In the genomic region with DNA sequence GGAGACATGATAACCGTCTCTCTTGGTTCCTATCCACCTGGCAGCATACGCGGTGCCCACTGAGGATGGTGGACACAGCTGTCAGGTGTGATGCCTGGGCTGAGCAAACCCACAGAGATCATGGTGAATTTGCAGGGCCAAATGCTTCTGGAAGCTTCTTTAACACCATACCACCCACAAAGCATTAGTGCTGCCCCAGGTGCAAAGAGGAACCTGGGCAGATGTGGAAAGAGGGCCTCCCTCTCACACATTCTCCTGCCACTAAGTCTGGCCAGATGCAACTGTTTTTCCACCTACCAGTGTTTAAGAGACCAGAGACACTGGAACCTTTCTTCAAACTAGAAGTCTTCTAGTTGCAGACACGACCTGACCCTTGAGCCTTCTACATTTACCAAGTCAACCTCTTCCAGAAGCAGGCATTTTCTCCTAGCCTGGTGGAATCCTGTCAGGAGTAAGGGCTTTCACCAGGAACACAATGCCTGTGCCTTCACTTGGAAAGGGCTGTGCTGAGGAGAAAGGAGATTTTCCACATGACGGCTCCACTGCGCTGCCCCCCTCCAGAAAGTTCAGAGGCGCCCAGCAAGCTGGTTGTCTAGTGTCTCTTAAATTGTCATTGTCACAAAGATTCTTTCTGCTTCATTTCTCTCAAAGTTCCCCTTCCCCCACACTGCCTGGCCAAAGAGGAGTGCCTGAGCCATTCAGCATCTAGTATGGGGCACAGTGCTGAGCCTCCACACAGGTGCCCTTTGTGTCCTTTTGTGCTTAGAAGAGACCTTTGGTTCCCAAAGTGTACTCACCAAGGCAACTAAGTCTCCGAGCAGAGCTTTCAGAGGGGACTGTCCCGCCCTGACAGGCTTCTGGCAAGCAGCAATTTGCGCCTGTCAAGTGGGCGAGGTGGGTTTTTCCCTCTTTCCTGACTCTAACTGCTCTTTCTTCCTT, we compare ENCODE assay signal across 11 mouse cellular contexts. TPM values are rescaled to one million over a fixed set of nuclear protein-coding genes. Genes with fewer than 3 reads are reported as not detected.
DNase-seq lines count a peak whose midpoint lies in the region; ATAC-seq and TF ChIP-seq lines count a peak whose summit lies in the region.
"Had no signal": no experiment of that assay in that cellular context is flagged by ENCODE, and none has a peak within 500 bp of the region (broad histone marks: within the 10 kb centered on the region; RNA-seq: fewer than 3 reads in every experiment).

No protein-coding gene starts in this region.

- 46% methylated on average over 11 of the region's 11 CpGs for WGBS in hindbrain, embryonic 10.5 days
- 44% methylated on average over 11 of the region's 11 CpGs for WGBS in hindbrain, embryonic 13.5 days

- no peak; the same call in none of the 2 replicates for TF ChIP-seq RAD21 in CH12.LX (IDR thresholded peaks at IDR 0.05; ENCODE audit: low read depth, low read length)

- intact Hi-C loops in left cerebral cortex, postnatal 25 days (cut with DNase I), result no loop called here

- H3K4me3 ChIP-seq in hindbrain, embryonic 10.5 days, result no peak overlapping the region
- no peak overlapping the region for H3K4me3 ChIP-seq in hindbrain, embryonic 13.5 days
- no peak overlapping the region for H3K4me3 ChIP-seq in CH12.LX (replicated peaks in 1 of 3; ENCODE audit: low read depth in 2 of 3, low read length in 2 of 3, poor library complexity in 1 of 3)
- H3K4me3 ChIP-seq: heart, embryonic 15.5 days; lung, embryonic 15.5 days had no signal

- DNase-seq in hindbrain, embryonic 10.5 days (ENCODE audit: low spot score), result peak; percentile 73
- DNase-seq in CH12.LX (ENCODE audit: extremely low read depth), result peak; percentile 91
- DNase-seq in kidney, adult 18-20 months, result peak; percentile 31
- DNase-seq in naive thymus-derived CD4-positive, alpha-beta T cell, adult 2 months (ENCODE audit: low read depth), result peak; percentile 57
- no peak for DNase-seq in adrenal gland, postnatal 14 days
- no peak for DNase-seq in adrenal gland, adult (ENCODE audit: inconsistent age in 2 of 2, low spot score in 1 of 2)
- DNase-seq in left cerebral cortex, postnatal 25 days (ENCODE audit: low spot score in 2 of 2), result no peak
- DNase-seq: cerebellum, adult 9-11 months had no signal

- dilution Hi-C loops in CH12.LX (cut with MboI; ENCODE audit: extremely low pct_ligation_motif_present, extremely low pct_unique_long_range_greater_than_20kb, low sequenced_read_pairs), result no loop called here

- no peaks in the 10 kb centered on the region for H3K79me2 ChIP-seq in CH12.LX (replicated peaks; ENCODE audit: control insufficient read depth, extremely low read depth, insufficient read depth, poor library complexity, severe bottlenecking)

- no peak for TF ChIP-seq POLR2A in CH12.LX (IDR thresholded peaks at IDR 0.05; ENCODE audit: low read depth, low read length)

- no peaks in the 10 kb centered on the region for H3K27me3 ChIP-seq in hindbrain, embryonic 10.5 days (ENCODE audit: insufficient read depth, poor library complexity, severe bottlenecking)
- H3K27me3 ChIP-seq in hindbrain, embryonic 13.5 days, result no peaks in the 10 kb centered on the region
- no peaks in the 10 kb centered on the region for H3K27me3 ChIP-seq in CH12.LX (replicated peaks)
- H3K27me3 ChIP-seq: heart, embryonic 15.5 days; lung, embryonic 15.5 days had no signal

- H3K4me1 ChIP-seq in hindbrain, embryonic 10.5 days (replicated peaks), result peaks cover 41% of the 10 kb centered on the region
- peaks cover 21% of the 10 kb centered on the region for H3K4me1 ChIP-seq in hindbrain, embryonic 13.5 days (replicated peaks)
- H3K4me1 ChIP-seq in CH12.LX (ENCODE audit: control insufficient read depth in 1 of 2, insufficient read depth in 2 of 2), result peaks cover 47 to 78% of the 10 kb centered on the region in 2 experiments
- H3K4me1 ChIP-seq: lung, embryonic 15.5 days had no signal

- no peak overlapping the region for H3K9ac ChIP-seq in hindbrain, embryonic 13.5 days
- H3K9ac ChIP-seq in CH12.LX (ENCODE audit: insufficient read depth, low read depth), result no peak overlapping the region
- H3K9ac ChIP-seq: heart, embryonic 15.5 days; lung, embryonic 15.5 days had no signal

- H3K4me2 ChIP-seq in hindbrain, embryonic 13.5 days, result no peak overlapping the region
- H3K4me2 ChIP-seq in CH12.LX (ENCODE audit: insufficient read depth, low read depth, poor library complexity, severe bottlenecking), result peak overlapping the region; percentile 46
- H3K4me2 ChIP-seq: heart, embryonic 15.5 days; lung, embryonic 15.5 days had no signal

- no peak for ATAC-seq in hindbrain, embryonic 13.5 days (ENCODE audit: low FRiP score)

- no peak for TF ChIP-seq CTCF in CH12.LX (conservative IDR thresholded peaks at IDR 0.05 in 1 of 2, IDR thresholded peaks at IDR 0.05 in 1 of 2; ENCODE audit: low read depth in 2 of 2, low read length in 2 of 2)

- H3K9me3 ChIP-seq in hindbrain, embryonic 10.5 days, result no peaks in the 10 kb centered on the region
- H3K9me3 ChIP-seq in hindbrain, embryonic 13.5 days, result no peaks in the 10 kb centered on the region
- peaks cover 10% of the 10 kb centered on the region for H3K9me3 ChIP-seq in CH12.LX (replicated peaks; ENCODE audit: low read length)
- H3K9me3 ChIP-seq: heart, embryonic 15.5 days; lung, embryonic 15.5 days had no signal

- in situ Hi-C loops in CH12.LX (cut with MboI; ENCODE audit: low pct_ligation_motif_present, low pct_unique_long_range_greater_than_20kb, low sequenced_read_pairs), result loop anchor here (25.0 kb wide), 1 partner anchor 204 kb away; no protein-coding TSS in a partner anchor

- H3K36me3 ChIP-seq in hindbrain, embryonic 10.5 days, result no peaks in the 10 kb centered on the region
- no peaks in the 10 kb centered on the region for H3K36me3 ChIP-seq in hindbrain, embryonic 13.5 days
- H3K36me3 ChIP-seq in CH12.LX (replicated peaks in 1 of 2; ENCODE audit: control insufficient read depth in 1 of 2, insufficient read depth in 1 of 2, low read length in 1 of 2), result no peaks in the 10 kb centered on the region
- H3K36me3 ChIP-seq: heart, embryonic 15.5 days; lung, embryonic 15.5 days had no signal

- peak; percentile 75 for TF ChIP-seq EP300 in CH12.LX (IDR thresholded peaks at IDR 0.05; ENCODE audit: low read length)

- H3K27ac ChIP-seq in hindbrain, embryonic 10.5 days, result peak overlapping the region; percentile 79
- no peak overlapping the region for H3K27ac ChIP-seq in hindbrain, embryonic 13.5 days
- peak overlapping the region; percentile 82 for H3K27ac ChIP-seq in CH12.LX (ENCODE audit: insufficient read depth, low read depth)
- H3K27ac ChIP-seq: heart, embryonic 15.5 days; lung, embryonic 15.5 days had no signal

TF ChIP-seq in CH12.LX, 34 proteins besides CTCF, POLR2A, EP300 and RAD21 (continues in another document):
- TF ChIP-seq MAFK (IDR thresholded peaks at IDR 0.05; ENCODE audit: insufficient replicate concordance, low read length), result no peak; the same call in 1 of the 2 replicates
- TF ChIP-seq USF1 (IDR thresholded peaks at IDR 0.05; ENCODE audit: low read depth, low read length), result no peak
- peak; percentile 56 for TF ChIP-seq NRF1 (IDR thresholded peaks at IDR 0.05; ENCODE audit: low read depth, low read length)
- peak; percentile 33; the same call in 1 of the 2 replicates for TF ChIP-seq TBP (conservative IDR thresholded peaks at IDR 0.05; ENCODE audit: low read depth, low read length)
- no peak for TF ChIP-seq ZC3H11A (IDR thresholded peaks at IDR 0.05; ENCODE audit: low read depth, low read length)
- peak; percentile 8; the same call in 1 of the 2 replicates for TF ChIP-seq MYC (IDR thresholded peaks at IDR 0.05; ENCODE audit: low read depth, low read length)
- TF ChIP-seq RCOR1 (conservative IDR thresholded peaks at IDR 0.05; ENCODE audit: low read depth, low read length), result no peak; the same call in 1 of the 2 replicates
- TF ChIP-seq IRF4 (IDR thresholded peaks at IDR 0.05; ENCODE audit: low read depth, low read length), result peak; percentile 40; the same call in 1 of the 2 replicates
- TF ChIP-seq SMC3 (IDR thresholded peaks at IDR 0.05; ENCODE audit: low read depth, low read length), result no peak; the same call in none of the 2 replicates
- no peak for TF ChIP-seq PAX5 (IDR thresholded peaks at IDR 0.05; ENCODE audit: low read length)
- TF ChIP-seq HCFC1 (IDR thresholded peaks at IDR 0.05; ENCODE audit: low read depth, low read length), result no peak
- TF ChIP-seq NELFE (IDR thresholded peaks at IDR 0.05; ENCODE audit: low read depth, low read length), result no peak
- peak; percentile 99 for TF ChIP-seq TCF12 (IDR thresholded peaks at IDR 0.05; ENCODE audit: low read depth, low read length)
- TF ChIP-seq ZKSCAN1 (IDR thresholded peaks at IDR 0.05; ENCODE audit: borderline replicate concordance, low read depth, low read length), result no peak
- peak; percentile 47; the same call in 1 of the 2 replicates for TF ChIP-seq ZMIZ1 (IDR thresholded peaks at IDR 0.05; ENCODE audit: low read depth, low read length)
- TF ChIP-seq MAZ (IDR thresholded peaks at IDR 0.05; ENCODE audit: low read depth, low read length), result 0 out of 2 replicates have a peak, but pooled peaks have one; percentile 22
- no peak for TF ChIP-seq CHD1 (IDR thresholded peaks at IDR 0.05; ENCODE audit: low read depth, low read length)
- no peak for TF ChIP-seq ZNF384 (IDR thresholded peaks at IDR 0.05; ENCODE audit: low read depth, low read length)
- TF ChIP-seq MXI1 (IDR thresholded peaks at IDR 0.05; ENCODE audit: low read depth, low read length), result 0 out of 2 replicates have a peak, but pooled peaks have one; percentile 54
- peak; percentile 64 for TF ChIP-seq BHLHE40 (IDR thresholded peaks at IDR 0.05; ENCODE audit: low read depth, low read length)
- TF ChIP-seq MAX (IDR thresholded peaks at IDR 0.05; ENCODE audit: low read length), result peak; percentile 6; the same call in 1 of the 2 replicates
- no peak for TF ChIP-seq JUN (IDR thresholded peaks at IDR 0.05; ENCODE audit: insufficient read depth, low read depth, low read length)
- TF ChIP-seq E2F4 (IDR thresholded peaks at IDR 0.05; ENCODE audit: insufficient replicate concordance, low read depth, low read length), result no peak
- TF ChIP-seq CHD2 (IDR thresholded peaks at IDR 0.05; ENCODE audit: low read length), result peak; percentile 68
- no peak for TF ChIP-seq KAT2A (IDR thresholded peaks at IDR 0.05; ENCODE audit: insufficient replicate concordance, low read length)
- peak; percentile 71 for TF ChIP-seq MEF2A (IDR thresholded peaks at IDR 0.05; ENCODE audit: borderline replicate concordance, low read depth, low read length)
- no peak for TF ChIP-seq SIN3A (IDR thresholded peaks at IDR 0.05; ENCODE audit: low read length)

RNA-seq across cellular contexts. Expression of a gene that starts 34.1 kb away (rescaled TPM):
- polyA plus RNA-seq in hindbrain, embryonic 10.5 days (2016; fragmentation: Nextera tagmentation; extraction: Ambion mirVana), result 26.2 and 27.4 TPM in 2 replicates
- 17.9 and 18.0 TPM in 2 replicates for polyA plus RNA-seq in hindbrain, embryonic 13.5 days (2015; fragmentation: Nextera tagmentation; extraction: Ambion mirVana)
- 7.8 and 9.9 TPM in 2 replicates for total RNA-seq in CH12.LX (2012; rRNA removed)
- 10.2 and 11.6 TPM in 2 replicates for total RNA-seq in CH12.LX (2014; rRNA removed)
- 18.4 and 24.6 TPM in 2 replicates for polyA plus RNA-seq in CH12.LX (2012; ENCODE audit: insufficient read length, low read depth)
- total RNA-seq in adrenal gland, postnatal 14 days (2021), result 27.0 and 34.8 TPM in 2 replicates
- 1 to 10 TPM; 6.3 to 9.4 TPM for total RNA-seq in left cerebral cortex, postnatal 25 days (2021)

Comparison
In these comparisons a context has a peak if more than half of its experiments do, and no peak if none do; other contexts are left out.
1. DNase-seq: peak in hindbrain, embryonic 10.5 days (single experiment), CH12.LX (single experiment), kidney, adult 18-20 months (single experiment) and naive thymus-derived CD4-positive, alpha-beta T cell, adult 2 months (single experiment); none in adrenal gland, postnatal 14 days (single experiment), adrenal gland, adult (0 of 2) and left cerebral cortex, postnatal 25 days (0 of 2).